Mouse (Mus musculus): ENCODE results near the gene Thada.

The Thada gene

GRCm38 (mm10) chr17:84372411-84373045 lies 93.5 kb downstream of the Thada start:
- DNase-seq (ENCODE audit: inconsistent age in 2 of 2, low spot score in 1 of 2) = no peak

DNA sequence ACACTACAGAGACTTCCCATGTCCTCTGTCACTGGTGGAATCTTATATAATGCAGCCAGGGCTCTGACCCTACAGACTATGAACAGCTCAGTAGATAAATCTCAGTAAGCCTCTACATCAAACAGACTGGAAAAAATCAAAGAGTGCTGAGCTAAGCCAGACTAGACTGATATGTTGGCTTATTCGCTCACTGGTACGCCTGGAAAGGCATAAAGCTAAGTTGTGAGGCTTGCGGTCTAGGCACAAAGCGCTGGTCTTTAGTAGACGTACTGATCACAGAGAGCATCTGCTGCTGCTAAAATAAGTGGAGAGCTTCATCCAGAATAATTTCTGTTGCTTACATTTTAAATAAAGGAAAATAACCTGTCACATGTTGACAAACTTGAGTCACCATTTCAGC lies 95.6 kb downstream of the Thada start:
- peak in 1 of 2 experiments; percentile 58 for DNase-seq (ENCODE audit: inconsistent age in 2 of 2, low spot score in 1 of 2)

- peak in 1 of 2 experiments; percentile 68 for DNase-seq (ENCODE audit: inconsistent age in 2 of 2, low spot score in 1 of 2)
Measured at GRCm38 (mm10) chr17:84369769-84370168, 96.2 kb downstream of the Thada start.

DNA sequence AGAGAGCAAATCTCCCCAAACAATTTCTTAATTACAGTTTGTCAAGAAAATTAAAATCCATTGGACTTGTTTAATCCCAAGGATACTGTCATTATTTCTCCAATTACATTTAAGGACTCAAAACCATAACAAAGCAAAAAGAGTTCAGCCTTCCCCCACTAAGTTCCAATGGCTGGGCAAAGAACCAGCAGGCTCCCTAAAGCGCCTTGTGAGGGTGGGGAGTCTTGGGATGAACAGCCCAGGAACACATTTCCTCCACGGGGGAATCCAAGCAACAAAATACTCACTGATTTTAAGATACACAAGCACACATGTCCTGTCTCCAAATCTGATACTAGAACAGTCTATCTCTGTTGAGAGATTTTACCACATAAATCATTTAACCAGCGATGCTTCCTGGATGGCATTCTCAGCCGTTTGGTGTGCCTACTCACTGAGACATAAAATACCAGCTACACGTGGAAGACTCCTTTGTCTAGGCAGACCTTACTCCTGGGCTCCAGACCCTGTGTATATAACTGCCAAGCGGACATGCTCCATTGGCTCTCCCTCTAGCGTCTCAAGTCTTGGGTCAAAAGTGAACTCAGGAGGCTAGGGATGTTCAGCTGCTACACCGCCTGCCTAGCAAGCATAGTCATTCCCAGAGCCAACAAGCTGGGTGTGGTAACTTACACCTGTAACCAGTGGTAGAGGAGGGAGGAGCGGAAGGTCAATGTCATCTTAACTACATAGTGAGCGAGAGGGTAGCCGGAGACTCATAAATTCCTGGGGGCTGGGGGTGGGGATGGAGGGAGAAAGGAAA lies 97.6 kb downstream of the Thada start:
- peak in 1 of 2 experiments; percentile 61 for DNase-seq (ENCODE audit: inconsistent age in 2 of 2, low spot score in 1 of 2)

DNA sequence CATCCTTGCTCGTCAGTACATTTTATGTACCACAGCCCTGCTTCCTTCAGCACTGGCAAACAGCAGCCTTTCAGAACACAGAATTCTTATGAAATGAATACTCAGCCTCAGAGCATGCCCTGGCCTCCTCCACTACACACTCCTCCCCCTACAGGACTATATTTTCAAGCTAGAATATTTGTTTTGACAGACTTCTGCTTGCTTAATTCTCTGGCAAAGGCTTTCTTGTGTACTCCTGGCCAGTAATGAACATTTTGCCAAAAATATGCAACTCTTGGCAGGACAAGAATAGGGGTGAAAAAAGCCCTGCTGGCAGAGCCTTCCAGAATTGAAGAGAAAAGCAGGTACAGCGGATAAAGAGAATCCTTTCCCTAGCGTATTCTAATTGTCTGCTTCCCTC lies 98.3 kb downstream of the Thada start:
- DNase-seq (ENCODE audit: inconsistent age in 2 of 2, low spot score in 1 of 2) = peak; percentile 37 to 87

- no peak for DNase-seq (ENCODE audit: inconsistent age in 2 of 2, low spot score in 1 of 2)
Measured at GRCm38 (mm10) chr17:84365791-84366301, 100.2 kb downstream of the Thada start.

DNA sequence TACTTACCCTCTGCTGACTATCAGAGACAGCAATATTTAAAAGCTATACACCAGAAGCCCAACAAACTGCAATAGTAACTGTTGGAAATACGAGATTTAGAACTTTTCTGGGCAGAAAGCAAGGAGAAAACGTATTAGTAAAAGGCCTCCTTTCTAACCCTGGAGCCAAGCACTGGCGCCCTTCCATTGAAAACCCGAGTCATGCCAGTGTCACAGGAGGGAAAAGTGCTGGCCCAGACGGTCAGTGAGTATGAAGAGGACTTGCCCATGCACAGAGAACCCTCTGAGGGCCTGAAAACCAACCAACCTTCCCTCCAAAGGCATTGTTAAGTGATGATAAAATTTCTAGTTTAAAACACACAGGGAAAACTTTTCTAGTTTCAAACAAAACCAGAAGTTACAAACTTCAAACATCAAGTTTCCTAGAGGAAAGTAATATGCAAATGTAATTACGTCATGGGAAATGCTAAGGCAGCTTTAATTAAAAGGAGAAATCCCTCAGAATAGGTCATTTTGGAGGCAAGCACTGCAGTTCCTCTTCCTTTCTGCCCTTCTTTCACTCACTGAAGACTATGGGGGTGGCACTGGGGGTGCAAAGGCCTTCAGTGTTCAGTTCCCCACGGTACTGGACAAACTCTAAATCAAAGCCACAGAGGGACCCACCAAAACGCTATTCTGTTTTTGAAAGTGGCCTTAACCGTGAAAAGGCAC lies 100.8 kb downstream of the Thada start:
- DNase-seq (ENCODE audit: inconsistent age in 2 of 2, low spot score in 1 of 2) = peak in 1 of 2 experiments; percentile 70

- peak; percentile 37 to 70 for DNase-seq (ENCODE audit: inconsistent age in 2 of 2, low spot score in 1 of 2)
Measured at GRCm38 (mm10) chr17:84363444-84363843, 102.6 kb downstream of the Thada start.

DNA sequence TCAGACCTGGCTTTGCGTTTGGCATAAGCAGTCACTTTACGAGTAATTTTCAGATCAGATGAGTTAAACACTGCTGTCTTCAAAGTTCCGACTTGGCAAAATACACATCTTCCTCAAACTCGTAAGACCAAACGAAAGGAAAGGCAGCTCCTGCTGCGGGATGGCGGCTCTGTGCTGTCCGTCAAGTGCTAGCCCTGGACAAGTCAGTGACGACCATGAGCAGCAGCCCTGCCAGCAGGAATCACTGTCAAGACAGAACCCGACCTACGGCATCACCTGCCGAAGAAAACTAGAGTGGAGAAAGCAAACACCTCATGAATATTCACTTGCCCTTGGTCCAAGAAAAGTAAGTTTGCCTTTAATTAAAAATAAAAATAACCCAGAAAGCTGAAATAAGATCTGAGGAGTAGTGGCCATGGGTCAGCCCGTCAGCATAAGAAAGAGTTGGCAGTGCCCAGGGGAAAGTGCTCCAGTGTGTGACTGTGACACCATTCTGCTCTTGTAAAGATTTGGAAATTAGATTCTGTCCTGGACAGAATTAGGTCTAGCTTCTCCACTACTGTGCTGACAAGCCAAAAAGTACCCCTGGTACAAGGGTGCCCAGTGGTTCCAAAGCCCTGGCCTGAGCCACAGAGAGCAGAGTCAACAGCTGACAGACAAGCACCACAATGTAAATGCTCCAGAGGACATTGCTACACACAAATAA lies 103.3 kb downstream of the Thada start:
- DNase-seq (ENCODE audit: inconsistent age in 2 of 2, low spot score in 1 of 2) = peak in 1 of 2 experiments; percentile 62

- no peak for DNase-seq (ENCODE audit: inconsistent age in 2 of 2, low spot score in 1 of 2)
Measured at GRCm38 (mm10) chr17:84361006-84361405, 105.0 kb downstream of the Thada start.

DNA sequence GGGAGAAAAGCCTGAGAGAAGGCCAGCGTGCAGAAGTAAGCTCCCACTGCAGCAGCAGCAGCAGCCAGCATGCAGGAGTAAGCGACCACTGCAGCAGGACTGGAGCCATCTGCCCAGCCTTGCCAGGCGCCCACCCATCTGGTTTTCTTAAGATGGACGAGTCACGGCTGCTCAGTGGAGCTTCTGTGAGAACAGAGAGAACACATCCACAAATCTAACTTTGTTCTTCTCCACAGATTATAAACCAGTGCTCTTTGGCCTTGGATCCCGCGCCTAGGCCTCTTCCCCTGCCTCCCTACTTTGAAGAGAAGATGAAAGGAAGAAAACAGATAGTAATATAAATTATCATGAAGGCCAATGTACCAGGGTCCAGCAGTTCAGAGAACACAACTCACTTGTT lies 106.2 kb downstream of the Thada start:
- DNase-seq (ENCODE audit: inconsistent age in 2 of 2, low spot score in 1 of 2) = peak; percentile 52 to 77

DNA sequence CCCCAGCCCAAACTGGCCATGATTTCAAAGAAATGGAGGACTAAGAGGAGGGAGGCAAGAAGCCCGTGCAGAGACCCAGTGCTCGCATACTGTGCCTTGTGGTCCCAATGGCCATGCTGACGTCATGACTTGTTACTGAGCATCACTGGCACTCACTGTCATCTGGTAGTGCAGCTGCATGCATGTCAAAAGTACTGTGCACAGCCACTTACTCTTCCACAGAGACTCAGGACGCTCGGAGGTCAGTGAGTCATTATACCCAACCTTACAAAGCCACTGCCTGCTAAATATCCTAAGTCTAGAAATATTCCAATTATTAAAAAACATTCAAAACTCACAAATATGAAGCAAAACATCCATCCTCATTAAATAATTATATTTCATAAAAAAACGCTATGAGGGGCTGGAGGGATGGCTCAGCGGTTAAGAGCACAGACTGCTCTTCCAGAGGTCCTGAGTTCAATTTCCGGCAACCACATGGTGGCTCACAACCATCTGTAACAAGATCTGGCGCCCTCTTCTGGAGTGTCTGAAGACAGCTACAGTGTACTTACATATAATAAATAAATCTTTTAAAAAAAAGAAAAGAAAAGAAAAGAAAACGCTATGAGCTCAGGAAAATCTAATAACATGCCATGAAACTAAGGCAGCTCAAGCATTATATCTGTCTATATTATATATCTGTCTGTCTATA lies 106.9 kb downstream of the Thada start:
- DNase-seq (ENCODE audit: inconsistent age in 2 of 2, low spot score in 1 of 2) = no peak

- DNase-seq (ENCODE audit: inconsistent age in 2 of 2, low spot score in 1 of 2) = no peak
Measured at GRCm38 (mm10) chr17:84357776-84358175, 108.2 kb downstream of the Thada start.

DNA sequence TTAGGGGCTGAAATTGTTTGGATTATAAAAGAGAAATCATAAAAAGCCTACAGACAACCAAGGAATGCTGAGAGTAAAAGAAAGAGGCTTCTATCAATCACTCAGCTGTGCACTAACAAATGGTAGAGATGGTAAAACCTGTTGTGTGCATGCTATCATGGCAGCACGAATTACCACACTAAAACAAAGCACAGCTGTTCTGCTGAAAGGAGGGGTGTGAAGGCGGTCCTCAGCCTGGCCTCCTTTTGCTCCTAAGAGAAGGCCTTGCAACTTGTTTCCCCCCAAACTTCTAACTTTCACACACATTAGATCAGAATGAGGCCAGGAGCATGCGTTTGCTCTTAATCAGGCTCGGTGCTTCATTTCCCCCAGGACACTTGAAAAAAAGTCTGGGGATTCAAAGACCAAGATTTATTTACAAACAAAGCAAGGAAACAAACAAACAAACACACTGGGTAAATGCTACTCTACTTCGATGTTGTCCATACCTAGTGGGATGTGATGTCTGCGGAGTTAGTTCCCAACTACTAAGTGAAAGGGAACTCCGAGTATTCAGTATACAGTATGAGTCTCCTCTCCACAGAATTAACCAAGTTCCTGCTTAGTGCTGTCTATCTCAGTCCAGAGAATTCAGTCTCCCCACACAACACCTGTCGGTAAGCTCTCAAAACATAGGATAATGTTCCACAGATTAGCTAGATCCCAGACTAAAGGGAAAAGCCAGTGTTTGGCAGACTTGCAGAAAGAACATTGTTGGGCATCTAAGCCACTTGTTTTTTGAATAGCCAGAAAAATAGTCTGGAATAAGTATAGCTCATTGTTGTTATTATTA lies 109.7 kb downstream of the Thada start:
- DNase-seq (ENCODE audit: inconsistent age in 2 of 2, low spot score in 1 of 2) = no peak

DNA sequence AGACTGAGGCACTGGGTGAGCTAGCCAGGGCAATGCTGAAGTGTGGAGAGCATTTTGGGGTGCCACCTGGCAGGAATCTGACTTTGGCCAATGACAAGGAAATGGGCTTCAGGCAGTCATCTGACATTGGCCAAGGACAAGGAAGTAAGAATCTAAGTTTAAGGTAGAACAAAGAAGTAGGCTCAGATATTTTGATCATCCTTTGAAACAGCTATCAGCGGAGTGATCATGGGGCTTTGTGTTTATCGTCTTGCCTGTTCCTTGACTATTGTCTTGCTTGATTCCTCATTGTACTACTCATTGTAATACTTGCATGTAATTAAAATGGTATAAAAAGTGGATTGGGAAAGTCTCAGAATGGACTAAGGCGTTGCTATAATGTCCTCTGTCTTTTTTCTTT lies 111.0 kb downstream of the Thada start:
- DNase-seq (ENCODE audit: inconsistent age in 2 of 2, low spot score in 1 of 2) = no peak

GRCm38 (mm10) chr17:84353902-84354311 lies 112.1 kb downstream of the Thada start:
- no peak for DNase-seq (ENCODE audit: inconsistent age in 2 of 2, low spot score in 1 of 2)

DNA sequence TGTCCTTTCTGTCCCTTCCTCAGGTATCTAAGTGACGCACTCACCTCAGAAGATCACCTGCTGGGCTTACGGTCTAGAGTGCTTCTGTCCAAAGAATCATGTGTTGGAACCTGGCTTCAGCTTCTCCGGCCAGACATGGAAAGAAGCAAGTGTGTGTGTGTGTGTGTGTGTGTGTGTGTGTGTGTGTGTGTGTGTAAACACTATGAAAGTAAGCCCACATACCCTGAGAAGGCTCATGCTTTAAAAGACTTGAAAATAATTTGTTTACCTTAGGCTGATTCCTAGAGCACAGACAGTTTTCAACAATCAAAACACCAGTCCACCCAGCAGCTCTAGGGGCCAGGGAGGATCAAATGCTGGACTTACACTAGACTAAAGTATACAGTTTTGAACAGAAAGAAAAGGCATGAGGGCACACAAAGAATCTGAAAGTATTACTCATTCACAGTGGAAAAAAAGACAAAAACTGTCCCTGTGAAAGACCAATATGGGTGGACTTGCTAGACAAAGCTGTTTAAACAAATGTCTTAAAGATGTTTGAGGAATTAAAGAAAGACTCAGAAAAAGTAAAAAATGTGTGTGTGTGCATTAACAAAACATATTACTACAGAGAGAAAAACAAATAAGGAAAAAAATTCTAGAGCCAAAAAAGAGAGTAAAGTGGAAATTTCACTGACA lies 112.6 kb downstream of the Thada start:
- no peak for DNase-seq (ENCODE audit: inconsistent age in 2 of 2, low spot score in 1 of 2)

DNA sequence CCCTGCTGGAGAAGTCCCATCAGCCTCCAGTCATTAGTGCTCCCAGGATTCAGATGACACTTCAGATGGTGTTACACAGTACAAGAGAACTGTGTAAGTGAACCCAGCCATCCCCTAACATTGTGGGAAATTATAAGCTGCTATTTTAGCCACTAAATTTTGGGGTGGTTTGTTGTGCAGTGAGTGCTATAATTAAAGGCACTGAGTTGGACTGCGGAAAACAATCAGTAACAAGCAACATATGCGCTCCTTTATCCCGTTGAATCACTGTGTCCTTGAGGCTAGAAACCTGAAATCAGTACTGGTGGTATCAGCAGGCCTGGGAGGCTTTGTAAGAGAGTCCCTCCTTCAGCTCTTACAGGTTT lies 113.2 kb downstream of the Thada start:
- DNase-seq (ENCODE audit: inconsistent age in 2 of 2, low spot score in 1 of 2) = no peak
